Mouse (Mus musculus) frontal cortex, adult 2 months (tissue): ENCODE measurements at regions not wholly inside any gene's neighbourhood (a gene's known extent, or its start where the extent isn't known, plus 50 kb on each side); places are given as distances from the start of the nearest gene placed in this dataset.

Source experiments
- DNase-seq, 2 experiments: peaks; one replicate each; pipeline ENCODE4 v3.0.0; 2022; ENCODE audit warnings: low spot score in 1 of 2; ENCODE audit errors: extremely low spot score in 1 of 2

DNA sequence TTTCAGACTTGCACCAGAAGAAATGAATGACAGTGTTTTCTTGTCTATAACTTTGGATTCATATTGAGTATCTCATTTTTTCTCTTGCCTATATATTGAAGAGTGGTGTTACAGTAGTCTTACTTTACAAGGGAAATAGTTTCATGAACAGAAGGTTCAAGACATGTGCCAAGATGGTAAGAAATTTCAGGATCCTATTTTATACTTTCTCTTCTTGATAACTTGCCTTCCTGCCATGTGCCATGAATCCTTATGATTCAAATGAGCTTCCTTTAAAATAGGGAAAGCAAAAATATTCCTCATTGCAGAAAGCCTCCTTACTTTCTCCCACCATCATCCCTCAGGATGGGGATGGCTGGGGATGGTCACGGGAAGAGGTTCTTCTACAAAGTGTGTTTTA is 812.8 kb upstream of the Gm10801 start:
- DNase-seq: peak in 1 of 2 experiments; percentile 39

DNA sequence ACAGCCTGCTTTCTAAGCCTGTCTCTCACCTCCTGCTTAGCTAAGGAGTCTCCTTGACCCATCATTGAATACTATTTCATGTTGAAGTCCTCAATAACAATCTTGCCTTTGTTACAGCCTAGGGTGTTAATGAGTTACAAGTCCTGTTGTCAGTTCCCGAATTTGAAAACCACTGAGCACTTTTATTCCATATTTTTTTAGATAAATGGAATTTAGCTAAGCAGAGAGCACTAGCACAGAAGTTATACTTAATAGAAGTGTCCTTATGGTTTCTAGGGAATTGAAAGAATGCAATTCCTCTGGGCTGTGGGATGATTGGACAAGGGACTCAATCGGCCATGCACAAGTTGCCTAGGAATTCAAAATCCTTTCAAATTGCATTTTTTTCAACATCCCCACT is 790.8 kb upstream of the Gm10801 start:
- DNase-seq: no peak
